Mouse (Mus musculus): ENCODE results near the gene Itgax. TPM values are rescaled to one million over a fixed set of nuclear protein-coding genes. Genes with fewer than 3 reads are reported as not detected.

The Itgax gene
- polyA plus RNA-seq, 1 experiment from 2014 or later: 0.04 TPM

- no peak overlapping the region for H3K4me2 ChIP-seq
- no peaks in the 10 kb centered on the region for H3K4me1 ChIP-seq
- H3K27ac ChIP-seq: no peak overlapping the region
- no peaks in the 10 kb centered on the region for H3K9me3 ChIP-seq (replicated peaks)
- no peak for ATAC-seq
- H3K36me3 ChIP-seq (ENCODE audit: poor library complexity, severe bottlenecking): no peaks in the 10 kb centered on the region
- H3K4me3 ChIP-seq: no peak overlapping the region
- H3K9ac ChIP-seq: no peak overlapping the region
- H3K27me3 ChIP-seq: peaks cover 5% of the 10 kb centered on the region; the same call in 1 of the 2 replicates
- WGBS: 69% methylated on average over 2 of the region's 2 CpGs
These were observed 49.0 kb downstream of the Itgax start for GRCm38 (mm10) chr7:128178385-128178784.

GRCm38 (mm10) chr7:128180126-128180525, 50.8 kb downstream of the Itgax start:
- H3K4me2 ChIP-seq: no peak overlapping the region
- H3K27me3 ChIP-seq: peaks cover 11% of the 10 kb centered on the region; the same call in 1 of the 2 replicates
- H3K9me3 ChIP-seq (replicated peaks): no peaks in the 10 kb centered on the region
- ATAC-seq: no peak
- no peak overlapping the region for H3K27ac ChIP-seq
- no peaks in the 10 kb centered on the region for H3K36me3 ChIP-seq (ENCODE audit: poor library complexity, severe bottlenecking)
- 82% methylated on average over 7 of the region's 7 CpGs for WGBS
- H3K9ac ChIP-seq: no peak overlapping the region
- no peak overlapping the region for H3K4me3 ChIP-seq
- H3K4me1 ChIP-seq: no peaks in the 10 kb centered on the region

GRCm38 (mm10) chr7:128180546-128180945, 51.2 kb downstream of the Itgax start:
- Histone ChIP-seq H3K4me2 (no peak overlapping the region), H3K27ac (no peak overlapping the region), H3K36me3 (ENCODE audit: poor library complexity, severe bottlenecking) (no peaks in the 10 kb centered on the region), H3K9me3 (replicated peaks) (no peaks in the 10 kb centered on the region), H3K9ac (no peak overlapping the region), H3K4me1 (no peaks in the 10 kb centered on the region), H3K27me3 (peaks cover 11% of the 10 kb centered on the region; the same call in 1 of the 2 replicates), H3K4me3 (no peak overlapping the region)
- no peak for ATAC-seq
- WGBS: 78% methylated on average over 6 of the region's 6 CpGs

- no peak overlapping the region for H3K9ac ChIP-seq
- no peak overlapping the region for H3K4me3 ChIP-seq
- no peak overlapping the region for H3K27ac ChIP-seq
- H3K9me3 ChIP-seq (replicated peaks): no peaks in the 10 kb centered on the region
- ATAC-seq: no peak
- WGBS: 94% methylated on average over 10 of the region's 10 CpGs
- peaks cover 11% of the 10 kb centered on the region; the same call in 1 of the 2 replicates for H3K27me3 ChIP-seq
- no peaks in the 10 kb centered on the region for H3K36me3 ChIP-seq (ENCODE audit: poor library complexity, severe bottlenecking)
- H3K4me2 ChIP-seq: no peak overlapping the region
- H3K4me1 ChIP-seq: no peaks in the 10 kb centered on the region
These were observed 52.3 kb downstream of the Itgax start for GRCm38 (mm10) chr7:128181691-128182090.

Other genes with a start within 250 kb of the Itgax start
- gene Prss53, start 238.6 kb upstream of the Itgax start, polyA plus RNA-seq (2015; fragmentation: Nextera tagmentation; extraction: Ambion mirVana): 0.66 and 0.77 TPM in 2 replicates
- gene Gm21974, start 234.1 kb upstream of the Itgax start, polyA plus RNA-seq (2015; fragmentation: Nextera tagmentation; extraction: Ambion mirVana): not detected in 2 replicates
- gene Vkorc1, start 233.9 kb upstream of the Itgax start, polyA plus RNA-seq (2015; fragmentation: Nextera tagmentation; extraction: Ambion mirVana): 55.8 and 59.5 TPM in 2 replicates
- gene Bckdk, start 225.5 kb upstream of the Itgax start, polyA plus RNA-seq (2015; fragmentation: Nextera tagmentation; extraction: Ambion mirVana): 80.2 and 91.6 TPM in 2 replicates
- 49.8 and 51.1 TPM in 2 replicates for gene Kat8, start 217.0 kb upstream of the Itgax start, polyA plus RNA-seq (2015; fragmentation: Nextera tagmentation; extraction: Ambion mirVana)
- 0.09 and 0.29 TPM in 2 replicates for gene Prss8, start 199.4 kb upstream of the Itgax start, polyA plus RNA-seq (2015; fragmentation: Nextera tagmentation; extraction: Ambion mirVana)
- 7.9 and 10.1 TPM in 2 replicates for gene Prss36, start 182.8 kb upstream of the Itgax start, polyA plus RNA-seq (2015; fragmentation: Nextera tagmentation; extraction: Ambion mirVana)
- gene Fus, start 162.1 kb upstream of the Itgax start, polyA plus RNA-seq (2015; fragmentation: Nextera tagmentation; extraction: Ambion mirVana): 452 and 476 TPM in 2 replicates
- gene Pycard, start 135.7 kb upstream of the Itgax start, polyA plus RNA-seq (2015; fragmentation: Nextera tagmentation; extraction: Ambion mirVana): 3.2 and 3.9 TPM in 2 replicates
- not detected in 2 replicates for gene Trim72, start 125.6 kb upstream of the Itgax start, polyA plus RNA-seq (2015; fragmentation: Nextera tagmentation; extraction: Ambion mirVana)
- 0.36 and 0.40 TPM in 2 replicates for gene Itgam, start 66.9 kb upstream of the Itgax start, polyA plus RNA-seq (2015; fragmentation: Nextera tagmentation; extraction: Ambion mirVana)
- gene Gm49368, start 66.9 kb upstream of the Itgax start, polyA plus RNA-seq (2015; fragmentation: Nextera tagmentation; extraction: Ambion mirVana): not detected in 2 replicates
- gene Itgad, start 24.8 kb downstream of the Itgax start, polyA plus RNA-seq (2015; fragmentation: Nextera tagmentation; extraction: Ambion mirVana): not detected in 2 replicates
- 0.55 TPM in 1 of 2 replicates, not detected in the other for gene Cox6a2, start 76.8 kb downstream of the Itgax start, polyA plus RNA-seq (2015; fragmentation: Nextera tagmentation; extraction: Ambion mirVana)
- 11.0 and 12.2 TPM in 2 replicates for gene Armc5, start 107.8 kb downstream of the Itgax start, polyA plus RNA-seq (2015; fragmentation: Nextera tagmentation; extraction: Ambion mirVana)
- gene 9130023H24Rik, start 108.5 kb downstream of the Itgax start, polyA plus RNA-seq (2015; fragmentation: Nextera tagmentation; extraction: Ambion mirVana): 9.5 and 11.3 TPM in 2 replicates
- gene Tgfb1i1, start 117.3 kb downstream of the Itgax start, polyA plus RNA-seq (2015; fragmentation: Nextera tagmentation; extraction: Ambion mirVana): 13.6 and 14.5 TPM in 2 replicates
- gene Slc5a2, start 136.1 kb downstream of the Itgax start, polyA plus RNA-seq (2015; fragmentation: Nextera tagmentation; extraction: Ambion mirVana): not detected in 2 replicates
- 11.4 and 12.1 TPM in 2 replicates for gene BC017158, start 168.6 kb downstream of the Itgax start, polyA plus RNA-seq (2015; fragmentation: Nextera tagmentation; extraction: Ambion mirVana)